Mouse (Mus musculus) CH12.LX (cell line): ENCODE measurements around the gene Slc2a8. TPM values are rescaled to one million over a fixed set of nuclear protein-coding genes. Genes with fewer than 3 reads are reported as not detected.

Source experiments
- polyA plus RNA-seq: library from polyadenylated mRNA; unstranded; fragments of >175 nt; gene quantifications from 2 replicates; pipeline ENCODE4 v1.2.1, GENCODE M21; 2012; ENCODE audit warnings: low read depth; ENCODE audit not compliant: insufficient read length
- total RNA-seq, 2 experiments: library from RNA; depleted of rRNA; stranded (reverse); fragments of 300-350 nt in 1 of 2; fragments of >200 nt in 1 of 2; gene quantifications; 2 replicates each; pipeline ENCODE4 v1.2.3; 2012 to 2014

The Slc2a8 gene
- total and polyA plus RNA-seq, 3 experiments: 1.1 to 5.6 (median 1.3) TPM

Other genes with a start within 250 kb of the Slc2a8 start
- gene 6330409D20Rik, start 241.1 kb downstream of the Slc2a8 start, total RNA-seq (2012; rRNA removed): not detected in 2 replicates
- gene 6330409D20Rik, start 241.1 kb downstream of the Slc2a8 start, total RNA-seq (2014; rRNA removed): not detected in 2 replicates
- 0.41 and 0.46 TPM in 2 replicates for gene 6330409D20Rik, start 241.1 kb downstream of the Slc2a8 start, polyA plus RNA-seq
- 49.9 and 53.8 TPM in 2 replicates for gene Tor2a, start 224.8 kb downstream of the Slc2a8 start, total RNA-seq (2012; rRNA removed)
- 37.5 and 41.4 TPM in 2 replicates for gene Tor2a, start 224.8 kb downstream of the Slc2a8 start, total RNA-seq (2014; rRNA removed)
- 28.5 and 33.3 TPM in 2 replicates for gene Tor2a, start 224.8 kb downstream of the Slc2a8 start, polyA plus RNA-seq
- 0.81 and 0.97 TPM in 2 replicates for gene Ttc16, start 206.4 kb downstream of the Slc2a8 start, total RNA-seq (2012; rRNA removed)
- 0.11 TPM in 1 of 2 replicates, not detected in the other for gene Ttc16, start 206.4 kb downstream of the Slc2a8 start, total RNA-seq (2014; rRNA removed)
- 0.24 TPM in 1 of 2 replicates, not detected in the other for gene Ttc16, start 206.4 kb downstream of the Slc2a8 start, polyA plus RNA-seq
- 9.2 and 11.1 TPM in 2 replicates for gene Ptrh1, start 206.3 kb downstream of the Slc2a8 start, total RNA-seq (2012; rRNA removed)
- gene Ptrh1, start 206.3 kb downstream of the Slc2a8 start, total RNA-seq (2014; rRNA removed): 1.4 and 1.7 TPM in 2 replicates
- gene Ptrh1, start 206.3 kb downstream of the Slc2a8 start, polyA plus RNA-seq: 4.6 and 6.9 TPM in 2 replicates
- gene Cfap157, start 197.7 kb downstream of the Slc2a8 start, total RNA-seq (2012; rRNA removed): not detected in 2 replicates
- gene Cfap157, start 197.7 kb downstream of the Slc2a8 start, total RNA-seq (2014; rRNA removed): not detected in 2 replicates
- 0.23 and 0.67 TPM in 2 replicates for gene Cfap157, start 197.7 kb downstream of the Slc2a8 start, polyA plus RNA-seq
- gene Stxbp1, start 134.8 kb downstream of the Slc2a8 start, total RNA-seq (2012; rRNA removed): 1.4 and 2.5 TPM in 2 replicates
- gene Stxbp1, start 134.8 kb downstream of the Slc2a8 start, total RNA-seq (2014; rRNA removed): 1.5 and 1.6 TPM in 2 replicates
- gene Stxbp1, start 134.8 kb downstream of the Slc2a8 start, polyA plus RNA-seq: 8.3 and 10.4 TPM in 2 replicates
- 0.55 and 0.80 TPM in 2 replicates for gene Fam129b, start 106.0 kb downstream of the Slc2a8 start, total RNA-seq (2012; rRNA removed)
- 0.19 and 0.26 TPM in 2 replicates for gene Fam129b, start 106.0 kb downstream of the Slc2a8 start, total RNA-seq (2014; rRNA removed)
- 0.49 and 0.50 TPM in 2 replicates for gene Fam129b, start 106.0 kb downstream of the Slc2a8 start, polyA plus RNA-seq
- gene Rpl12, start 20.5 kb downstream of the Slc2a8 start, total RNA-seq (2012; rRNA removed): 2,275 and 2,528 TPM in 2 replicates
- gene Rpl12, start 20.5 kb downstream of the Slc2a8 start, total RNA-seq (2014; rRNA removed): 1,298 and 1,607 TPM in 2 replicates
- 87.8 and 91.3 TPM in 2 replicates for gene Rpl12, start 20.5 kb downstream of the Slc2a8 start, polyA plus RNA-seq
- 9.5 and 10.2 TPM in 2 replicates for gene Lrsam1, start 20.5 kb downstream of the Slc2a8 start, total RNA-seq (2012; rRNA removed)
- gene Lrsam1, start 20.5 kb downstream of the Slc2a8 start, total RNA-seq (2014; rRNA removed): 4.6 and 5.0 TPM in 2 replicates
- 4.7 and 5.4 TPM in 2 replicates for gene Lrsam1, start 20.5 kb downstream of the Slc2a8 start, polyA plus RNA-seq
- gene Garnl3, start 149.6 kb upstream of the Slc2a8 start, total RNA-seq (2012; rRNA removed): 0.08 and 0.25 TPM in 2 replicates
- gene Garnl3, start 149.6 kb upstream of the Slc2a8 start, total RNA-seq (2014; rRNA removed): 0.49 TPM in 1 of 2 replicates, not detected in the other
- gene Garnl3, start 149.6 kb upstream of the Slc2a8 start, polyA plus RNA-seq: 0.16 and 0.19 TPM in 2 replicates
- gene Angptl2, start 234.0 kb upstream of the Slc2a8 start, total RNA-seq (2012; rRNA removed): 0.04 and 0.17 TPM in 2 replicates
- not detected in 2 replicates for gene Angptl2, start 234.0 kb upstream of the Slc2a8 start, total RNA-seq (2014; rRNA removed)
- gene Angptl2, start 234.0 kb upstream of the Slc2a8 start, polyA plus RNA-seq: 0.21 and 0.35 TPM in 2 replicates